Mouse (Mus musculus) embryonic facial prominence, embryonic 12.5 days (tissue): ENCODE measurements around the gene Nnat. TPM values are rescaled to one million over a fixed set of nuclear protein-coding genes. Genes with fewer than 3 reads are reported as not detected.

Experiments used
- ATAC-seq: fragments of 200-750 bp; cut with Nextera tagmentation; 2 replicates; pipeline ENCODE4 v1.8.0; 2017; ENCODE audit not compliant: insufficient number of reproducible peaks, insufficient read depth, low FRiP score, low TSS enrichment
- H3K27ac ChIP-seq: fragments of 300-500 bp; sonication (generic); 2 replicates; pipeline ENCODE4 v1.5.1; 2016; ENCODE audit warnings: mild to moderate bottlenecking
- H3K27me3 ChIP-seq: fragments of 300-500 bp; sonication (generic); 2 replicates; pipeline ENCODE4 v1.6.1; 2016; ENCODE audit warnings: mild to moderate bottlenecking, moderate library complexity
- H3K36me3 ChIP-seq: fragments of 300-500 bp; sonication (generic); 2 replicates; pipeline ENCODE4 v1.6.1; 2016; ENCODE audit warnings: mild to moderate bottlenecking
- H3K4me1 ChIP-seq: fragments of 300-500 bp; sonication (generic); 2 replicates; pipeline ENCODE4 v1.6.1; 2016
- H3K4me2 ChIP-seq: fragments of 300-500 bp; sonication (generic); replicated peaks from 2 replicates; pipeline ENCODE4 v1.6.1; 2016; ENCODE audit warnings: mild to moderate bottlenecking, moderate library complexity
- H3K4me3 ChIP-seq: fragments of 300-500 bp; sonication (generic); 2 replicates; pipeline ENCODE4 v1.5.1; 2016; ENCODE audit warnings: mild to moderate bottlenecking
- H3K9ac ChIP-seq: fragments of 300-500 bp; sonication (generic); 2 replicates; pipeline ENCODE4 v1.6.1; 2016; ENCODE audit warnings: mild to moderate bottlenecking, moderate library complexity
- H3K9me3 ChIP-seq: fragments of 300-500 bp; sonication (generic); 2 replicates; pipeline ENCODE4 v1.6.1; 2016; ENCODE audit warnings: mild to moderate bottlenecking, moderate library complexity
- WGBS: fragments of 180-500 bp; shearing (Covaris S2); methylation state at CpG from one replicate; pipeline ENCODE4 v1.1.7; 2016; 5-methylcytosine and 5-hydroxymethylcytosine counted together
- microRNA-seq: library from miRNA; unstranded; fragments of <30 nt; microRNA quantifications from one replicate; pipeline ENCODE4, GENCODE M21; 2017
- polyA plus RNA-seq: library from polyadenylated mRNA; unstranded; fragments of >200 nt; fragmentation: Nextera tagmentation; extraction: Ambion mirVana; gene quantifications from 2 replicates; pipeline ENCODE4 v1.2.1, GENCODE M21; 2016

Nnat gene
- polyA plus RNA-seq, 1 experiment from 2014 or later, result 1,910 TPM

- H3K4me3 ChIP-seq, result no peak overlapping the region
- H3K4me2 ChIP-seq, result no peak overlapping the region
- no peaks in the 10 kb centered on the region for H3K9me3 ChIP-seq
- peaks cover 5% of the 10 kb centered on the region; the same call in 1 of the 2 replicates for H3K27me3 ChIP-seq
- H3K27ac ChIP-seq, result no peak overlapping the region
- no peak for ATAC-seq
- WGBS, result 80% methylated on average over 3 of the region's 3 CpGs
- peaks cover 17% of the 10 kb centered on the region for H3K4me1 ChIP-seq
- no peak overlapping the region for H3K9ac ChIP-seq
- H3K36me3 ChIP-seq, result no peaks in the 10 kb centered on the region
Observed at GRCm38 (mm10) chr2:157611735-157612134, 51.9 kb downstream of the Nnat start.

Small RNAs within 50 kb of the gene (microRNA-seq; reads per million reads assigned to microRNA genes)
- 17.6 reads per million, percentile 33 among the genes with 10 or more reads in this experiment for gene Gm23134

Other genes starting within 250 kb of the Nnat start
- 2.4 and 3.2 TPM in 2 replicates for gene Ghrh, start 212.6 kb upstream of the Nnat start, polyA plus RNA-seq
- gene Manbal, start 192.5 kb upstream of the Nnat start, polyA plus RNA-seq, result 78.5 and 82.8 TPM in 2 replicates
- gene Src, start 141.6 kb upstream of the Nnat start, polyA plus RNA-seq, result 30.8 and 37.3 TPM in 2 replicates
- gene Blcap, start 11.2 kb downstream of the Nnat start, polyA plus RNA-seq, result 77.9 and 84.8 TPM in 2 replicates
- gene Ctnnbl1, start 177.3 kb downstream of the Nnat start, polyA plus RNA-seq, result 74.0 and 78.0 TPM in 2 replicates